Mouse (Mus musculus): Measurements from ENCODE around the gene Clip2. TPM values are rescaled to one million over a fixed set of nuclear protein-coding genes. Genes with fewer than 3 reads are reported as not detected.
A peak's percentile ranks its signal among the peaks of the same experiment; 100 is the strongest.

Gene Clip2
- polyA plus RNA-seq, 1 experiment from 2014 or later = 8.0 TPM

DNA sequence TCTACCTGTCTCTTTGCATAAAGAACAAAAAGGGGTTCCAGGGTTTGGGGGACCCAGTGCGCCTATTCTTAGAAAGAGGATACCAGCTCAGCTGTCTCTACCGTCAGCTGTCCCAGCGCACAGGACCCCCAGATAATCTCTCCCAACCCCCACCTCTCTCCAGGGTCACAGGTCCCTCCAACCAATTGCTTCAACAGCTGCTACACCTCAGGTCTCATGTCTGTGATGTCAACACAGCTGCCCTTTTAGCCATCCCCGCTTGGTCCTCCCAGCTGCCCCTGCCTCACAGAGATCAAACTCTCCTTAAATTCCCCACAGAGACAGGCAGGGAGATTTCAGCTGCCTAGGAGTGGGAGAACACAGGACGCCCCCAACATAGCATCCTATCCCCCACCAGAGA is 28.5 kb downstream of the Clip2 start:
- Histone ChIP-seq H3K9ac (ENCODE audit: low read depth, low read length) (no peak overlapping the region), H3K4me1 (replicated peaks; ENCODE audit: control insufficient read depth, insufficient read depth, low read length) (no peaks in the 10 kb centered on the region), H3K4me3 (ENCODE audit: low read depth, low read length) (no peak overlapping the region), H3K4me2 (replicated peaks; ENCODE audit: low read depth, low read length) (no peak overlapping the region), H3K27me3 (ENCODE audit: control insufficient read depth, insufficient read depth, low read length) (no peaks in the 10 kb centered on the region), H3K9me3 (ENCODE audit: control insufficient read depth, low read length) (no peaks in the 10 kb centered on the region), H3K27ac (ENCODE audit: low read depth, low read length) (no peak overlapping the region), H3K36me3 (ENCODE audit: control insufficient read depth, insufficient read depth, low read length) (peaks cover 8% of the 10 kb centered on the region)
- no peak for DNase-seq (ENCODE audit: low spot score)
- no peak for ATAC-seq (ENCODE audit: low FRiP score)
- WGBS = 83% methylated on average over 5 of the region's 5 CpGs

DNA sequence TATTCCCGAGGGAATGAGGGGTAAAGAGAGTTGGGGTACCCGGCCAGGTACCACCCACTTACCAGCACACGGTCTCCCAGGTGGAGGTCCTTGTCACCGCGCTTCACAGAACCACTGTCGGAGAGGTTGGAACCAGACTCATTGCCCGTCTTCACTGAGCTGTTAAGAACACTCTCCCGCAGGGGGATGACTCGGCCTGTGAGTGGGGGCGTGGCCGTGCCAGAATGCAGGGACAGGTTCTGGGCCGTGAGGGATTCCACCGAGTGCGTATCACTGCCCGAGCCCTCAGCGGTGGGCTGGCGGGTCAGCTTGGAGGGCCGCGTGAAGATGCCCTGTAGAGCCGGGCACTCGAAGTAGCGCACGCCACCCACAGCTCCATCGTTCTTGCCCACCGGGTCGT is 29.7 kb downstream of the Clip2 start:
- 93% methylated on average over 26 of the region's 26 CpGs for WGBS
- Histone ChIP-seq H3K4me3 (ENCODE audit: low read depth, low read length) (no peak overlapping the region), H3K4me2 (replicated peaks; ENCODE audit: low read depth, low read length) (no peak overlapping the region), H3K36me3 (ENCODE audit: control insufficient read depth, insufficient read depth, low read length) (peaks cover 9% of the 10 kb centered on the region), H3K4me1 (replicated peaks; ENCODE audit: control insufficient read depth, insufficient read depth, low read length) (no peaks in the 10 kb centered on the region), H3K27me3 (ENCODE audit: control insufficient read depth, insufficient read depth, low read length) (no peaks in the 10 kb centered on the region), H3K9ac (ENCODE audit: low read depth, low read length) (no peak overlapping the region), H3K9me3 (ENCODE audit: control insufficient read depth, low read length) (no peaks in the 10 kb centered on the region), H3K27ac (ENCODE audit: low read depth, low read length) (no peak overlapping the region)
- ATAC-seq (ENCODE audit: low FRiP score) (no peak), DNase-seq (ENCODE audit: low spot score) (no peak)

DNA sequence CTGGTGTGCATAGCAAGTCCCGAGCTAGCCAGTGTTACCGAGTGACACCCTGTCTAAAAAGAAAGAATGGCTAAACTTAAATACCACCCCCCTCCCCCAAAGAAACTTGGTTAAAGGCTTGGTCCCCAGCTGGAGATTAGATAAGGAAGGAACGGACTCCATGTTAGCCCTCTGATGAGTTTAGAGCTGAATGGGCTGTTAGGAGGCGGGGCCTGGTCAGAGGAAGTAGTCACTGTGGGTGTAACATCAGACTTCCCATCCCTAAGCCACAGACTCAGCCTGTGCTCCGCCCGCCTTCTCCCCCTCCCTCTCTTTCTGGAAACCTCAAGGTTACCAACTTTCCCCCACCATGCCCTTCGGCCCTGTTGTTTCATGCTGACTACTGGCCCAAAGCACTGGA is 30.4 kb downstream of the Clip2 start:
- H3K4me1 ChIP-seq (replicated peaks; ENCODE audit: control insufficient read depth, insufficient read depth, low read length) = no peaks in the 10 kb centered on the region
- WGBS = 90% methylated on average over 7 of the region's 7 CpGs
- no peaks in the 10 kb centered on the region for H3K9me3 ChIP-seq (ENCODE audit: control insufficient read depth, low read length)
- H3K9ac ChIP-seq (ENCODE audit: low read depth, low read length) = no peak overlapping the region
- no peak overlapping the region for H3K4me2 ChIP-seq (replicated peaks; ENCODE audit: low read depth, low read length)
- H3K4me3 ChIP-seq (ENCODE audit: low read depth, low read length) = no peak overlapping the region
- H3K27me3 ChIP-seq (ENCODE audit: control insufficient read depth, insufficient read depth, low read length) = no peaks in the 10 kb centered on the region
- H3K27ac ChIP-seq (ENCODE audit: low read depth, low read length) = no peak overlapping the region
- ATAC-seq (ENCODE audit: low FRiP score) (no peak), DNase-seq (ENCODE audit: low spot score) (no peak)
- peaks cover 15% of the 10 kb centered on the region for H3K36me3 ChIP-seq (ENCODE audit: control insufficient read depth, insufficient read depth, low read length)

DNA sequence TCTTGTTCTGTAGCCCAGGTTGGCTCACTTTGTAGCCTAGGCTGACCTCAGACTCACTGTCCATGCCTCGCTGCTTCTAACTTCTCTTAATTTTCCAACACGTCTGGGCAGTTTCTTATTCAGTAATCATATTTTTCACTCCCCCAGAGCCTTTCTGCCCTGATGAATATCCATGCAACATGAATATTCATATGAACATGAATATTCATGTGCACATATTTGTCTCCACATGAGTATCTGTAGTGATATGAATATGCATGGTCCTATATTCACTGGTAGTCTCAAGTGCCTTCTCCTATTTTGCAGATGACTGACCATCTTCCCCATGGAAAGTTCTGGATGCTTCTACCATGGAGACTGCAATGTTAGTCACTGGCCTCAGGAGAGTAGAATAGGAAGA is 31.1 kb downstream of the Clip2 start:
- 81% methylated on average over 2 of the region's 2 CpGs for WGBS

DNA sequence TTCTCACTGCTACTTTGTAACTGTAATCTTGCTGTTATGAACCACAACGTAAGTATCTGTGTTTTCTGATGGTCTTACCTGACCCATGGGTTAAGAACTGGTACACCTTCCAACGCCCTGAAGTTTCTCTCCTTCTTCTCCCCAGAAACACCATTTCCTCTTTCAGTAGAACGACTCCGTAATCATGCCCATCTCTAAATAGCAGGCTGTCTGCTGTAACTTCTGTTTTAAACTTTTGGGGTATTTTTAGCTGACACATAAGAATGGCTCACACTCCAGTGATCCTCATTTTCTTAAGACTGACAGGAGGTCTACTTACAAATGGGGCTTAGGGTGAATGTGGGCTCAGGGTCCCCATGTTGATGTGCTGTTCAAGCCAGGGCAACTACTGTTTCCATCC is 32.1 kb downstream of the Clip2 start:
- no peaks in the 10 kb centered on the region for H3K27me3 ChIP-seq (ENCODE audit: control insufficient read depth, insufficient read depth, low read length)
- no peaks in the 10 kb centered on the region for H3K4me1 ChIP-seq (replicated peaks; ENCODE audit: control insufficient read depth, insufficient read depth, low read length)
- no peak overlapping the region for H3K27ac ChIP-seq (ENCODE audit: low read depth, low read length)
- H3K36me3 ChIP-seq (ENCODE audit: control insufficient read depth, insufficient read depth, low read length) = peaks cover 28% of the 10 kb centered on the region
- H3K9me3 ChIP-seq (ENCODE audit: control insufficient read depth, low read length) = no peaks in the 10 kb centered on the region
- no peak for ATAC-seq (ENCODE audit: low FRiP score)
- no peak overlapping the region for H3K9ac ChIP-seq (ENCODE audit: low read depth, low read length)
- 96% methylated on average over 4 of the region's 4 CpGs for WGBS
- DNase-seq (ENCODE audit: low spot score) = no peak
- no peak overlapping the region for H3K4me3 ChIP-seq (ENCODE audit: low read depth, low read length)
- H3K4me2 ChIP-seq (replicated peaks; ENCODE audit: low read depth, low read length) = no peak overlapping the region

More for the DNA sequence above, 31.1 kb downstream of the Clip2 start:
- H3K4me1 ChIP-seq (replicated peaks; ENCODE audit: control insufficient read depth, insufficient read depth, low read length) = no peaks in the 10 kb centered on the region
- DNase-seq (ENCODE audit: low spot score) = no peak
- H3K36me3 ChIP-seq (ENCODE audit: control insufficient read depth, insufficient read depth, low read length) = peaks cover 21% of the 10 kb centered on the region
- no peak overlapping the region for H3K4me3 ChIP-seq (ENCODE audit: low read depth, low read length)
- no peaks in the 10 kb centered on the region for H3K9me3 ChIP-seq (ENCODE audit: control insufficient read depth, low read length)
- peak overlapping the region; percentile 54; the same call in 1 of the 2 replicates for H3K27ac ChIP-seq (ENCODE audit: low read depth, low read length)
- no peaks in the 10 kb centered on the region for H3K27me3 ChIP-seq (ENCODE audit: control insufficient read depth, insufficient read depth, low read length)
- no peak overlapping the region for H3K4me2 ChIP-seq (replicated peaks; ENCODE audit: low read depth, low read length)
- no peak for ATAC-seq (ENCODE audit: low FRiP score)
- H3K9ac ChIP-seq (ENCODE audit: low read depth, low read length) = no peak overlapping the region

DNA sequence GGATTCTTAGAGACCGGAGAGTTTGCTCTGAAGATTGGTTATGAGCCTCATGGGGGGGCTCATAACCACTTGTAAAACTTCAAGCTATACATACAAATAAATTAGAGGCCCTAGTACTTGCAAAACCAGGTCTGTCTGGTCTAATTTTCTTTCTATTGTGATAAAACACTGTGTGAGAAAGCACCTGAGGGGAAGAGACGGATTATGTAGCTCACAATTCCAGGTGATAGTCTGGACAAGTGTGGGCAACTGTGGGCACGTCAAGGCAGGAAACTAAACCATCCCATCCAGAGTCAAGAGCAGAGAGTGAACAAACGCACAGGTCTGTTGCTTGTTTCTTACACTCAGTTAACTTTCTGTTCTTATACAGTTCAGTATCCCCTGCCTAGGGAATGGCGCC is 32.8 kb downstream of the Clip2 start:
- no peak overlapping the region for H3K9ac ChIP-seq (ENCODE audit: low read depth, low read length)
- ATAC-seq (ENCODE audit: low FRiP score) (no peak), DNase-seq (ENCODE audit: low spot score) (no peak)
- H3K4me1 ChIP-seq (replicated peaks; ENCODE audit: control insufficient read depth, insufficient read depth, low read length) = no peaks in the 10 kb centered on the region
- WGBS = 95% methylated on average over 5 of the region's 5 CpGs
- H3K4me3 ChIP-seq (ENCODE audit: low read depth, low read length) = no peak overlapping the region
- H3K9me3 ChIP-seq (ENCODE audit: control insufficient read depth, low read length) = no peaks in the 10 kb centered on the region
- peaks cover 33% of the 10 kb centered on the region for H3K36me3 ChIP-seq (ENCODE audit: control insufficient read depth, insufficient read depth, low read length)
- H3K4me2 ChIP-seq (replicated peaks; ENCODE audit: low read depth, low read length) = no peak overlapping the region
- H3K27ac ChIP-seq (ENCODE audit: low read depth, low read length) = no peak overlapping the region
- H3K27me3 ChIP-seq (ENCODE audit: control insufficient read depth, insufficient read depth, low read length) = no peaks in the 10 kb centered on the region

DNA sequence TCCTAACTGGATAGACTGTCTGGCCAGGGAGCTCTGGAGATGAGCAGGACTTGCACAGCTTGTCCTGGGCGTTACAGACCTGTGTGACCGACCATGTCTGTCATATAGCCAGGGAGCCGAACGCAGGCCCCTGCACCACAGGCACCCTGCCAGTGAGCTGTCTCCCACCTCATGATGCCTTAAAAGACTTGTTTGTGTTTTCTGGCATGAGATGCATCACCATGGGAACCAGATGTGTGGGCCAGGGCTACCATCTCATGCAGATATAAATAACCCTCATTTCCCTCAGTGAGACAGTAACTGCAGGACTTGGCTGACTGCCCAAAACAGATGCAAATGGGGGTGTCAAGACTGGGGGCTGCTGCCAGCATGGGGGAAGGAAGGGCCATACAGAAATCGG is 40.1 kb downstream of the Clip2 start:
- peaks cover 45% of the 10 kb centered on the region for H3K36me3 ChIP-seq (ENCODE audit: control insufficient read depth, insufficient read depth, low read length)
- H3K4me2 ChIP-seq (replicated peaks; ENCODE audit: low read depth, low read length) = no peak overlapping the region
- H3K9ac ChIP-seq (ENCODE audit: low read depth, low read length) = no peak overlapping the region
- no peak overlapping the region for H3K4me3 ChIP-seq (ENCODE audit: low read depth, low read length)
- 74% methylated on average over 5 of the region's 5 CpGs for WGBS
- no peak overlapping the region for H3K27ac ChIP-seq (ENCODE audit: low read depth, low read length)
- DNase-seq (ENCODE audit: low spot score) (no peak), ATAC-seq (ENCODE audit: low FRiP score) (no peak)
- no peaks in the 10 kb centered on the region for H3K4me1 ChIP-seq (replicated peaks; ENCODE audit: control insufficient read depth, insufficient read depth, low read length)
- H3K9me3 ChIP-seq (ENCODE audit: control insufficient read depth, low read length) = no peaks in the 10 kb centered on the region
- no peaks in the 10 kb centered on the region for H3K27me3 ChIP-seq (ENCODE audit: control insufficient read depth, insufficient read depth, low read length)

DNA sequence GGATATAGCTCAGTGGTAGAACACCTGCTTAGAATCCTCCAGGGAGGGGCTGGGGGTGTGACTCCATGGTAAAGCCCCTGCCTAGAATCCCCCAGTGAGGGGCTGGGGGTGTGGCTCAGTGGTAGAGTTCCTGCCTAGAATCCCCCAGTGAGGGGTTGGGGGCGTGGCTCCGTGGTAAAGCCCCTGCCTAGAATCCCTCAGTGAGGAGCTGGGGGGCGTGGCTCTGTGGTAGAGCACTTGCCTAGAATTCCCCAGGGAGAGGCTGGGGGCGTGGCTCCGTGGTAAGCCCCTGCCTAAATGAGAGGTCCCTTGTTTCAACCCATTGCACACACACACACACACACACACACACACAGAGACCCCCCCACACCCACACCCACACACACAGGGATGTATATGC is 42.0 kb downstream of the Clip2 start:
- Histone ChIP-seq H3K27ac (ENCODE audit: low read depth, low read length) (no peak overlapping the region), H3K9ac (ENCODE audit: low read depth, low read length) (no peak overlapping the region), H3K9me3 (ENCODE audit: control insufficient read depth, low read length) (no peaks in the 10 kb centered on the region), H3K4me3 (ENCODE audit: low read depth, low read length) (no peak overlapping the region), H3K27me3 (ENCODE audit: control insufficient read depth, insufficient read depth, low read length) (no peaks in the 10 kb centered on the region), H3K4me2 (replicated peaks; ENCODE audit: low read depth, low read length) (no peak overlapping the region), H3K36me3 (ENCODE audit: control insufficient read depth, insufficient read depth, low read length) (peaks cover 30% of the 10 kb centered on the region), H3K4me1 (replicated peaks; ENCODE audit: control insufficient read depth, insufficient read depth, low read length) (no peaks in the 10 kb centered on the region)
- DNase-seq (ENCODE audit: low spot score) = no peak
- no peak for ATAC-seq (ENCODE audit: low FRiP score)
- WGBS = 94% methylated on average over 5 of the region's 5 CpGs

DNA sequence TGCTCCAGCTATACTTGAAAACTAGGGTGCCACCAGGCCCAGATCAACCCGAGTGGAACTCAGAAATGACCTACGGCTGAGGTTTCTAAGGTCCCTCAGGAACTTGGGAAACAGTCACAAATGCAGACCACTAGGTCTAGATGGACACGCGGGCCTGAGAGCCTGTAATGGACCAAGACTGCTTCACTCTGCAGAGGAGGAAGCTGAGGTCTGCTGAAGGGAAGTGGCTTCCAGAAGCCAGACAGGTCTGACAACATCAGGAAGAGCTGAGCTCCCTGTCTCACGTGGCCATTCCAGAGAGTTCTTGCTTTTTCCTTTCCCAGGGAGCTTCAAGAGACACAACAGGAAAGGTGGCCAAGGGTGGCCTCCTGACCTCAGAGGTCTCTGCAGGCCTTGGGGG is 43.3 kb downstream of the Clip2 start:
- H3K9ac ChIP-seq (ENCODE audit: low read depth, low read length) = no peak overlapping the region
- H3K4me2 ChIP-seq (replicated peaks; ENCODE audit: low read depth, low read length) = no peak overlapping the region
- H3K36me3 ChIP-seq (ENCODE audit: control insufficient read depth, insufficient read depth, low read length) = peaks cover 21% of the 10 kb centered on the region
- no peaks in the 10 kb centered on the region for H3K9me3 ChIP-seq (ENCODE audit: control insufficient read depth, low read length)
- H3K4me1 ChIP-seq (replicated peaks; ENCODE audit: control insufficient read depth, insufficient read depth, low read length) = no peaks in the 10 kb centered on the region
- no peak overlapping the region for H3K4me3 ChIP-seq (ENCODE audit: low read depth, low read length)
- H3K27ac ChIP-seq (ENCODE audit: low read depth, low read length) = no peak overlapping the region
- ATAC-seq (ENCODE audit: low FRiP score) (no peak), DNase-seq (ENCODE audit: low spot score) (no peak)
- H3K27me3 ChIP-seq (ENCODE audit: control insufficient read depth, insufficient read depth, low read length) = no peaks in the 10 kb centered on the region
- 89% methylated on average over 5 of the region's 5 CpGs for WGBS
